Mouse (Mus musculus) right cerebral cortex, adult 18-20 months (tissue): ENCODE measurements around the gene Six4.
"Not testable (repeated sequence)": the region's sequence is repeated elsewhere in the genome, so short reads cannot be mapped to it uniquely, and the experiment has no call there.

Experiments
- DNase-seq: peaks from one replicate; pipeline ENCODE4 v3.0.0; 2022; ENCODE audit warnings: mixed read lengths

The Six4 gene

GRCm38 (mm10) chr12:73113196-73113595 lies at the start of gene Six4:
Gene Six4, minus strand, starts transcription at chr12:73113456.
- DNase-seq: peak; percentile 66

DNA sequence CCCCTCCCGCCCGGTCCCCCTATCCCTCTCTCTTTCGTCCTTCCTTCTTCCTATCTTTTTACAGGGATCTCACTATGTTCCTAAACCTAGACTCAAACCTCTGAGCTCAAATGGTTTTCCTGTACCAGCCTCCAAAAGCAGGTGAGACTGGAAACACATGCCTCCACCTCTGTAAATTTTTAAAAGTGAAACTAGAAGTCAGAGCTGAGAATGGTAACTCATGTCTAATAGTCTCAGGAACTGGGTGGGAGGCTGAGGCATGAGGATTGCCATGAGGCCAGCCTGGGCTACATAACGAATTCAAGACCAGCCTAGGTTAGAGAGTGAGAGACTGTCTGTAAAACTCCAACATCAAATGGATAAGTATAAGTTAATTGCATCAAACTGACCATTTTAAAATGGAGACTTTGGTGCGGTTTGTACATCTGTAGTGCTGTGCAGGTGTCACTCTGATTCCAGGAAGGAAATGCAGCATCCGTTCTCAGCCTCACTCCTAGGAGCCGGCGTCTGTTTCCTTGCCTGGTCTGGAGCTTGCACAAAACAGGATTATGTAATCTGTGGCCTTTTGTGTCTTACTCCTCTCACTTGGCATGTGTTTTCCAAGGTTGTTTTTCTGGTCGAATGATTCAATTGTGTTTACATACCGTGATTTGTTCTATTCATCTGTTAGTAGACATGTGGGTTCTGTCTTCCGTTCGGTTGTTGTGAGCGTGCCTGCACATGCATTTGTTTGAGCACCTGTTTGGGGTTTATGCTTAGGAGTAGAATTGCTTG lies 49.3 kb upstream of the Six4 start:
- no peak for DNase-seq

GRCm38 (mm10) chr12:73160341-73160740 lies 47.1 kb upstream of the Six4 start:
- DNase-seq: no peak

GRCm38 (mm10) chr12:73154150-73154549 lies 40.9 kb upstream of the Six4 start:
- DNase-seq: no peak

DNA sequence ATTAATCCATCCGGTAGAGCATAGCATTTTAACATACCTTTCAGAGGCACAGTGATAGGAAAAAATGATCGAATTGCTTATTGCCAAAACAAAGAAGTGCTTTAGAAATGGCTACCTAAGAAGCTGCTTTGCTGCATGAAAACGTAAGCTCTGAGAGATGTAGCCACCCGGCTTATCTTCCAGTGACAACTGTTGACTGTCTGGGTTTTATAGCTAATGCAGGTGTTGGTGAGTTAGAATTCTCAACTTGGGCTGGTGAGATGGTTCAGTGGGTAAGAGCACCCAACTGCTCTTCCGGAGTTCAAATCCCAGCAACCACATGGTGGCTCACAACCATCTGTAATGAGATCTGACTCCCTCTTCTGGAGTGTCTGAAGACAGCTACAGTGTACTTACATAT lies 37.8 kb upstream of the Six4 start:
- DNase-seq: not testable (repeated sequence)

DNA sequence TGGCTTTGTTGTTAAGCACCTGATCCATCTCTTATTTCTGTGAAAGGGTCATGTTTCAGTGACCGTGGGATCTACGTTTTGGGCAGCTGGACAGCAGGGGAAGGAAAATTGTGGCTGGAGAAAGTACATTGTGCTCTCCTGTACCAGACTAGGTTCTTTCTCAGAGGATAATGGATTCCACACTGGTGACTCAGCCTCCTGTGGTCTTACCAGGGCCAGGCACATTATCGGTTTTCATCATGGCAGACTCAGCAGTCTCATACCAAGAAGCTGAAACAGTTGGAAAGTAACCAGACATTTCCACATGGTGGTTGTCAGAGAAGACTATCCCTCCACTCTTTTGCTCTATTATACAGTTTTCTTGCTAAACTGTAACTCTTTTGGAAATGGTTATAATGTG lies 34.0 kb upstream of the Six4 start:
- DNase-seq: no peak

DNA sequence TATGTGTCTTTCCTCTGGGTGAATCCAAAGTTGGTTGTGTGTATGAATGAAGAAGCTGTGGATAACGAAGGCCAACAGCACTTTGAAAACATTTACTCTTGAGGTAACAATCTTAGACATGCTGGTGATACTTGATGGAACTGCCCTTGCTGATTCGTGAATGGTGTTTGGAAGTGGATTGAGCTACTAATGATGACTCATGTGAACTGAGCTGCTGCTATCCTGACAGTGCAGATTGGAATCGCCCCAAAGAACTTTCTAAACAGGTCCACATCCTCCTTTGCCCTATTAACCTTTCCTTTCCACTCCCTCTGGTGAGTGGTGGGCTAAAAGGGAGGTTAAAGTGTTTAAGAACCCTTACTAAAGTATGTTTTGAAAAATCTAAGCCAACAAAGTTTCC lies 27.5 kb upstream of the Six4 start:
- DNase-seq: no peak

GRCm38 (mm10) chr12:73125250-73125649 lies 12.0 kb upstream of the Six4 start:
- no peak for DNase-seq

GRCm38 (mm10) chr12:73123093-73124041 lies 10.1 kb upstream of the Six4 start, which contains the start of gene Mnat1:
Gene Mnat1, plus strand, starts transcription at chr12:73123717.
- peak; percentile 79 for DNase-seq

DNA sequence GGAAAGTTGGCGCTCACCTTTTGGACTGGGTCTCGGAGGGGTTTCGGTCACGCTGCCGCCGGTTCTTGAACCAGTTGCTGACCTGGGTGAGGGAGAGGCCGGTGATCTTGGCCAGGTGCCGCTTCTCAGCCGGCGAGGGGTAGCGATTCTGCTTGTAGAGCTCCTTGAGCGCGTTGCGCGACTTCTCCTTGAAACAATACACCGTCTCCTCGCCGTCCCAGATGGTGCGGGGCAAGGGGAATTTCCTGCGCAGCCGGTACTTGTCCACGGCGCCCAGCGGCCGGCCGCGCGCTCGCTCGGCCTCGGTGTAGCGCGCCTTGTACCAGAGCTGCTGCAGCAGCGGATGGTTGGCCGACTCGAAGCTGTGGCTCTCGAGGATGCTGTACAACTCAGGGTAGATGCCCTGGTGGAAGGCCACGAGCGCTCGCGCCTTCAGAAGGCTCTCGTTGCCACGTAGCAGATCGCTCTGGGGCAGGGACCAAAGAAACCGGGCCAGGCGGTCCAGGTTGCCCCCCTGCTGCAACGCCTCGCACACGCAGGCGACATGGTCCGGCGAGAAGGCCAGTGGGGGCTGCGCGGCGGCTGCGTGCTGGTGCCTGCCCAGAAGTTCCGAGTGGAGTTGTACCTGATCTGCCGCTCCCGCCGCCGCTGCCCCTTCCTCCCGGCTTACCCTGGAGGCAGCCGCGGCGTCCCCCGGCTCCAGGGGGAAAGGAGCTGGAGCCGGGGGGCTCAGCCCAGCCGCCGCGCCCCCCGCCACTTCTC lies 749 bp downstream of the Six4 start:
- peak; percentile 45 for DNase-seq

DNA sequence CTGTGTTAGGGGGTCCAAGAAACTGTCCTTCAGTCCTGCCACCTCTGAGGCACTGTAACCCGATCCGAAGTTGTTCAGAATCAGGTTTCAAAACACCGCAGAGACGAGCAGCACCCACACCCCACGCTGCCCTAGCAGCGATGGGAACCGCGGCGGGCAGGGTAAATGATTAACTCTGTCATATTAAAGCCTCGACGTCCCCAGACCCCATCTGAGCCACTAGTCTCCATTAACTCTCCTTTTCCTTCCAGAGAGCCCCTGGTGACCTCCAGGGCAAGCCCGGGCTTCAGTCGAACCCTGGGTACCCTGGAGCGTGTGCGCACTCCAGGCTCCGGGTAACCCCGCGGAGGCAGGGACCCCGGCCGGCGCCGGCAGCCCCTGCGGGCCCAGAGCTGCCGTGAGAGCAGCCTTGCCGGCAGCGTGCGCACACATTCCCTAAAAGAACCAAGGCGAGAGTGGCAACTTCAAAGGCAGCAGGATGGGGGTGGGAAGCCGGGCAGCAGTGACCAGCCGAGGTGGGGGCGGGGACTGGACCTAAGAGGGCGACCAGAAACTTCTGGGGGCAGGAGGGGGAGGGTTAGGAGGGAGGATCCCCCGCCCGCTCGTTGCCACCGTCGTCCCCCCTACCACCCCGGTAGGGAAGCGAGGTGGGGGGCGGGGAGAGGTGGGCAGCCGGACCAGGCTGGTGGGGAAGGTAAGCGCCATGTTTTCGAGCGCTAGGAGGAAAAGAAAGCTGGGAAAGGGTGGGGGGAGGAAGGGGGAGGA lies 1.5 kb downstream of the Six4 start:
- DNase-seq: peak; percentile 14

GRCm38 (mm10) chr12:73110431-73111111 lies 2.7 kb downstream of the Six4 start:
- DNase-seq: peak; percentile 33

DNA sequence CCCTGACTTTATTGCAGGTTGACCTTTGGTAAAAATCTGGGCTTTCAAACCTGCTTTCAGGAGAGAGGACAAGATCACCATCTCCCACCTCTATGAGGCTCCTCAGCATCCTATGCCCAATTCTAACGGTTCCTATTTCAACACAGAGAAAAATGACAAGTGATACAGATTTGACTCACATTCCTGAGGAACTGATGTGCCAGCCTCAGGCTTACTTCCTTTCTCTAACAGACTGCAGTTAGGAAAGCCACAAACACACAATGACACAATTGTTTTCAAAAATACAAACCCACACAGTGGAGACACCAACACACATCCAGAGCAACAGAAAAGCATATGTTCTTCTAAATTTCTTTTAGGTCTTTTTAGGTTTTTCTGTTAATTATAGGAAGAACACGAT lies 5.4 kb downstream of the Six4 start:
- DNase-seq: no peak

GRCm38 (mm10) chr12:73103713-73104112 lies 9.5 kb downstream of the Six4 start:
- DNase-seq: no peak

DNA sequence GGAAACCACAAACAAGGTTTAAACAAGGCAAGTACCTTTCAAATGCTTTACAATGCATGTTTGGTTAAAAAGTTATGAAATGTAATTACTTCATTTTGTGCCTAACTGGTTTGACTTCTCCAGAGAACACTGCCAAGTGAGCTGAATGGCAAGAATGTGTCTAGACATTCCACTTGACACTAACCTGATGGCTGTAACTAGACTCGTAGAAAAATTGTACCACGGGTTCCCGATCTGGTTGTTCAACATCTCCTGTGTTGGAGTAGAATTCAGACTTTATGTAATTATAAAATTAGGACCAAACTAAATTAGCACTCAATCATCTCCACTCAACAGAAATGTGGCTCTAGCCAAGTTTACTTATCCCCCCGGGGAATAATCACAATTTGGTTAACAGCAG lies 14.7 kb downstream of the Six4 start:
- no peak for DNase-seq

DNA sequence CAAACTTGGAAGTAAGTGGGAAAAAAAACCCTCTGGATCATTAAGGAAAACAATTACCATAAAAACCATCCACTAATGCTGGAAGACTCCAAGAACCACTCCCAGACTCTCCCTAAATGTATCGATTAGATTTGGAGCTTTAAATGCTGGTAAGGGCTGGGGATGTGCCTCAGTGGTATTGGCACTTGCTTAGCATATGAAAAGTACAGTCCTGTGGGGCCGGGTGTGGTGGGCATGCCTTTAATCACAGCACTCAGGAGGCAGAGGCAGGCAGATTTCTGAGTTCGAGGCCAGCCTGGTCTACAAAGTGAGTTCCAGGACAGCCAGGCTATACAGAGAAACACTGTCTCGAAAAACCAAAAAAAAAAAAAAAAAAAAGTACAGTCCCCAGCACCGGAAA lies 17.1 kb downstream of the Six4 start:
- not testable (repeated sequence) for DNase-seq

DNA sequence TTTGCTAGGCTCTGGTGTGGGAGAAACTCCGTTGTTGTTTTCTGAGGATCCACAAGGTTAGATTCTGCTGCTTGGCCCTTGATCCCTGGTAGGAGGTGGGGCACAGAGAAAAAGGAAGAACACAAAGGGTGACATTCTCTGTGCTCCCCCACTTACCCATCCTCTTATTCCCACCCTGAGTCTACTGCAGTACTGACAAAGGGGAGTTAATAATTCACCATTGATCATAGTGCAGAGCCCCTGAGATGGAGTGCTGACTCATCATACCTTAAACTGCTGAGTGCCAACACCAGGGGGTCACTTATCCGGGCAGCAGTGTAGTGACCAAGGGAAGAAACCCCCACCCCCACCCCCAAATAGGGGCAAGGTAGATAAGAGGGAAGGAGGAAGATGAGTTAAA lies 18.7 kb downstream of the Six4 start:
- DNase-seq: no peak

DNA sequence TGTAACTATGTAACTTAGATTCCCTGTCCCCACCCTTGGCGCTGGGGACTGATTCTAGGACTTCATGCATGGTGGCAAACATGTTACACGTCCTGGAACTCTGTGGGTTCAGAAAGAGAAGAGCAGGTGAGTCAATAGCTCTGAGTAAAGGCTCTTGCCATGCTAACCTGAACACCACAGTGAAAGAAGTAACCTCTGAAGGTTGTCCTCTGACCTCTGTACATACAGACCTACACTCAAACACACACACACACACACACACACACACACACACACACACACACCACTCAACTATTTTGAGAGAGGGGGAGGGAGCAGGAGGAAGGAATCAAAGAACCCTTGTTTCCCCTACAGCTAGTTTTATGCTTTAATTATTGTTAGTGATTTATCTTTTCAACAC lies 19.1 kb downstream of the Six4 start:
- DNase-seq: no peak

- DNase-seq: no peak
Observed at GRCm38 (mm10) chr12:73090672-73091335, 22.5 kb downstream of the Six4 start.

DNA sequence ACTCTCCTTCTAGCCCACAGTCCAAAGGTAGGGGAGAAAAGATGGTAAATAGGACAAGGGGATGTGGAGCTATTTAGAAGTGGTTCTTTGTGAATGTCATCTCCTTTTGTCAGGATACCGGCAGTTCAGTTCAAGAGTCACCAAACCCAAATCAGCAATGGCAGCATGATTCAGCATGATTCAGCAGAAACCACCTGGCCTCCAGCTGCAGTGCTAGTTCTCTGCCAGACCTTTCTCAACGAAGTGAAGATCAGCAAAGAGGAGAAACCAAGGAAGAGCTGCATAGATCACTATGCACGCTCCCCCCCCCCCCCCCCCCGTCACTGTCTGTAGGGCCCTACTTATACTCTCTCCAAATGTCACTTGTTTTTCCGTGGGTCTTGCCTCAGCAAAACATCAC lies 24.3 kb downstream of the Six4 start:
- DNase-seq: no peak

DNA sequence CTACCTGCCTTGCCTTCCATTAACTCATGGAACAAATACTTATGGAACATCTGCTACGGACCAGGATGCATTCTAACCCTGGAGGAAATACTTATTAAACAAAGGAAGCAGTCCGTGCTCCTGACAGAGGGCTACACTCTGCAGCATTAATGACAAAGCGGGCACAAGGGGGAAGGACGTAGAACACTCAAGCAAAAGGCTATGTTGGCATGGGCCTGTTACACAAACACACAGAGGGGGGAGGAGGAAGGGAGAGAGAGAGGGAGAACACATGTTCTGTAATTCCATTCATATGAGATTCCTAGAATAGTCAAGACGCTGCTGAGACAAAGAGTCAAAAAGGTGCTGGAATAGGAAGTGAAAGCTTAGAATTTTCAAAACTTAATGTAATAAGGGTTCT lies 24.8 kb downstream of the Six4 start:
- no peak for DNase-seq
